Mouse (Mus musculus) induced T-regulatory cell, adult 2 months (primary cell): ENCODE results near the gene Gm4450.
"Not testable (repeated sequence)": the region's sequence is repeated elsewhere in the genome, so short reads cannot be mapped to it uniquely, and the experiment has no call there.

ENCODE experiments used
- DNase-seq: peaks from one replicate; pipeline ENCODE4 v3.0.0-alpha.2; 2012; ENCODE audit warnings: low read depth

Gm4450 gene

GRCm38 (mm10) chr3:98417328-98417727, 39.6 kb downstream of the Gm4450 start:
- no peak for DNase-seq

GRCm38 (mm10) chr3:98416426-98417250, 40.3 kb downstream of the Gm4450 start:
- DNase-seq = no peak

GRCm38 (mm10) chr3:98414296-98414695, 42.6 kb downstream of the Gm4450 start:
- no peak for DNase-seq

- no peak for DNase-seq
Observed at GRCm38 (mm10) chr3:98413733-98414132, 43.2 kb downstream of the Gm4450 start.

- DNase-seq = not testable (repeated sequence)
Observed at GRCm38 (mm10) chr3:98410619-98411580, 46.0 kb downstream of the Gm4450 start.

GRCm38 (mm10) chr3:98407261-98407780, 49.6 kb downstream of the Gm4450 start:
- DNase-seq = not testable (repeated sequence)

GRCm38 (mm10) chr3:98406569-98407144, 50.3 kb downstream of the Gm4450 start:
- DNase-seq = peak; percentile 37

GRCm38 (mm10) chr3:98405877-98406276, 51.0 kb downstream of the Gm4450 start:
- not testable (repeated sequence) for DNase-seq

GRCm38 (mm10) chr3:98404268-98404895, 52.5 kb downstream of the Gm4450 start:
- DNase-seq = not testable (repeated sequence)
